34 mouse cellular contexts compared by ENCODE assay signal in the genomic region with DNA sequence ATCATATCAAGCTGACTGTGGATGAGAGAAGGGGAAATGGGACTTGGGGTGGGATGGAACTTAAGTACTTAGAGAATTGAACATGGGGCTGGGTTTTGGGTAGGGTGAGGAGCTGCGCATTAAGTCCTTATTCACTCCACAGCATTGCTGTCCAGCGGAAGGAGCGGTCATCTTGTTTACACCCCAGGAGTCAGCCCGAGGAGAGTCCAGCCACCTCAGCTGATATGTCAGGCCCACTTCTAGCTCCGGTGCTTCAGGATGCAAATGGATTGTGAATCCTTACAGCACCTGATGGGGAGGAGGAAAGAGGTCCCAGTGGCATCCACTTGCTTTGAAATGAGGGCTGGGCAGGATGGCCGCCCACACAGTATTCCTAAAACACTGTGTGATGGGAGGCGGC.
"Had no signal": no experiment of that assay in that cellular context is flagged by ENCODE, and none has a peak within 500 bp of the region (broad histone marks: within the 10 kb centered on the region; RNA-seq: fewer than 3 reads in every experiment).

No protein-coding gene starts in this region.

- H3K4me1 ChIP-seq: hindbrain, embryonic 10.5 days; hindbrain, embryonic 12.5 days; hindbrain, embryonic 13.5 days; hindbrain, embryonic 15.5 days; intestine, embryonic 15.5 days had no signal

- ATAC-seq: hindbrain, embryonic 16.5 days; hindbrain, postnatal 0 days; inflammation-experienced regulatory T-cells, adult 6 months; intestine, embryonic 15.5 days; intestine, embryonic 16.5 days; intestine, postnatal 0 days had no signal

- DNase-seq: heart, postnatal 10 days; heart, postnatal 14 days; heart, postnatal 36 days; heart, postnatal 4 days; kidney, adult 11 months; kidney, adult 18-20 months; kidney, adult 2 months; kidney, adult 8-10 months; kidney, adult 9 months; kidney, postnatal 10 days; kidney, postnatal 14 days; kidney, postnatal 25 days; kidney, postnatal 36 days; kidney, postnatal 4 days; layer of hippocampus, adult 9-11 months; layer of hippocampus, postnatal 36 days had no signal

- H3K36me3 ChIP-seq: heart, embryonic 12.5 days; heart, embryonic 13.5 days; heart, embryonic 15.5 days; hindbrain, embryonic 10.5 days; hindbrain, embryonic 12.5 days; hindbrain, embryonic 13.5 days; hindbrain, embryonic 15.5 days; intestine, embryonic 15.5 days; kidney, embryonic 15.5 days had no signal

- H3K27ac ChIP-seq: hindbrain, embryonic 10.5 days; hindbrain, embryonic 12.5 days; hindbrain, embryonic 13.5 days; hindbrain, embryonic 14.5 days; hindbrain, embryonic 15.5 days; hindbrain, postnatal 0 days; intestine, embryonic 15.5 days; kidney, embryonic 15.5 days; kidney, postnatal 0 days; layer of hippocampus, adult 2 months; left cerebral cortex, adult 2 months had no signal

- H3K9ac ChIP-seq: heart, embryonic 12.5 days; heart, embryonic 13.5 days; heart, embryonic 15.5 days; hindbrain, embryonic 12.5 days; hindbrain, embryonic 13.5 days; hindbrain, embryonic 14.5 days; hindbrain, embryonic 15.5 days; intestine, embryonic 15.5 days; kidney, embryonic 15.5 days had no signal

- H3K9me3 ChIP-seq: heart, embryonic 12.5 days; heart, embryonic 13.5 days; heart, embryonic 15.5 days; hindbrain, embryonic 10.5 days; hindbrain, embryonic 12.5 days; hindbrain, embryonic 13.5 days; hindbrain, embryonic 15.5 days; intestine, embryonic 15.5 days; kidney, embryonic 15.5 days had no signal

- H3K4me2 ChIP-seq: heart, embryonic 12.5 days; heart, embryonic 13.5 days; heart, embryonic 15.5 days; hindbrain, embryonic 12.5 days; hindbrain, embryonic 13.5 days; hindbrain, embryonic 14.5 days; hindbrain, embryonic 15.5 days; intestine, embryonic 15.5 days; kidney, embryonic 15.5 days had no signal

- H3K27me3 ChIP-seq: heart, embryonic 12.5 days; heart, embryonic 13.5 days; heart, embryonic 15.5 days; hindbrain, embryonic 12.5 days; hindbrain, embryonic 13.5 days; hindbrain, embryonic 15.5 days; intestine, embryonic 15.5 days; kidney, embryonic 15.5 days had no signal

- H3K4me3 ChIP-seq: heart, embryonic 12.5 days; heart, embryonic 13.5 days; heart, embryonic 15.5 days; hindbrain, embryonic 10.5 days; hindbrain, embryonic 12.5 days; hindbrain, embryonic 13.5 days; hindbrain, embryonic 15.5 days; intestine, embryonic 15.5 days; kidney, embryonic 15.5 days; layer of hippocampus, adult 2 months; left cerebral cortex, adult 2 months had no signal
